Mouse (Mus musculus): ENCODE results near the gene Ap2b1. TPM values are rescaled to one million over a fixed set of nuclear protein-coding genes. Genes with fewer than 3 reads are reported as not detected.
"Not testable (repeated sequence)": the region's sequence is repeated elsewhere in the genome, so short reads cannot be mapped to it uniquely, and the experiment has no call there.

Gene Ap2b1
- 154 and 180 TPM in 2 replicates for polyA plus RNA-seq (2014; fragmentation: Nextera tagmentation; extraction: Ambion mirVana)

DNA sequence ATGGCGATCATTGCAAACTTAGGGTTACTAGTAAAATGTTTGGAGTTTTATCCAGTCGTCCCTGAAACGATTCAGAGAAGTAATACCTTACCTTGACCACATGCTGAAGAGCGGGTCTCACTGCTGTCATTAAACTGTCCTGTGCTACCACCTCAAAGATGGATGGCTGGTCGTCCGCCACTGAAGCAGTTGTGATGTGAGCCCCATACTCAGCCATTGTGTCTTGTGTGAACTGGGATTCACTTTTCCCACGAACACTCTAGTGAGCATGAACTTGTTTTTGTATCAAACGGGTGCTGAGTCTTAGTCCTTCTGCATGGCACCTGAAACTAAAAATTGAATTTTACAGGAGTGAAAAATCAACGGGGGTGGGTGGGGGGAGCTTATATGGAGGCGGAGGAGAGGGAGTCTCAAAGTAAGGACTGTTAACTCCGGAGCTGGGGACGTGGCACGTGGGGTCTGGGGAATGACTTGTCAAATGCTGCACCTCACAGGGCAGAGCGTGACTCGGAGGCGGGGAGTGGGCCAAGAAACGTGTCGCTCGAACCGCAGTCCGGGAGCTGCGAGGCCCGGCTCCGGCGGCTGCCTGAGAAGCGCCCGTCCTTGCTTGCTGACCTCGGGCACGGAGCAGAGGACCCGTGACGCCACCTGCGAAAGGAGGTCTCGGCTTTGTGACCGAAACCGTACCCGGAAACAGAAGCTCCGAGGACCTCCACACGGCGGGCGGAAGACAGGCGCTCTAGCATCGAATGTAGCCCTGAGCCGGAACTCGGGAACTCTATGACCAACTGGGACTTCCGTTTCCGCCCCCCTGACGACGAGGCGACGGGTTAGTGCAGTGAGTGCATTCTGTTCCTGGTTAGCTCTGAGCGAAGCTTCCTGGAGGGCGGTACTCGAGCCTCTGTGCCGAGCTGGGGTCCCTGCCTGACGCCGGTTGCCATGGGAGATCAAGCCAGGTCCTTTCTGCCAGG lies at the start of gene Ap2b1:
TSS of gene Ap2b1 (plus strand) at position 800 of the 971 bp plus-strand sequence.
- Histone ChIP-seq H3K9me3 (ENCODE audit: control insufficient read depth, low read length) (no peaks in the 10 kb centered on the region), H3K4me2 (replicated peaks) (peak within 1 kb of the TSS; percentile 84), H3K4me1 (replicated peaks; ENCODE audit: control insufficient read depth, insufficient read depth, low read length) (peaks cover 24% of the 10 kb centered on the region), H3K27ac (peak within 1 kb of the TSS; percentile 90), H3K36me3 (replicated peaks; ENCODE audit: control insufficient read depth, insufficient read depth) (peaks cover 24% of the 10 kb centered on the region), H3K9ac (peak within 1 kb of the TSS; percentile 73), H3K4me3 (replicated peaks; ENCODE audit: low read length) (peak within 1 kb of the TSS; percentile 59), H3K27me3 (ENCODE audit: control insufficient read depth, insufficient read depth, low read length) (no peaks in the 10 kb centered on the region)
- 2% methylated on average over 56 of the region's 56 CpGs for WGBS
- ATAC-seq (ENCODE audit: low FRiP score) (peak; percentile 92), DNase-seq (ENCODE audit: low spot score) (peak; percentile 93)

DNA sequence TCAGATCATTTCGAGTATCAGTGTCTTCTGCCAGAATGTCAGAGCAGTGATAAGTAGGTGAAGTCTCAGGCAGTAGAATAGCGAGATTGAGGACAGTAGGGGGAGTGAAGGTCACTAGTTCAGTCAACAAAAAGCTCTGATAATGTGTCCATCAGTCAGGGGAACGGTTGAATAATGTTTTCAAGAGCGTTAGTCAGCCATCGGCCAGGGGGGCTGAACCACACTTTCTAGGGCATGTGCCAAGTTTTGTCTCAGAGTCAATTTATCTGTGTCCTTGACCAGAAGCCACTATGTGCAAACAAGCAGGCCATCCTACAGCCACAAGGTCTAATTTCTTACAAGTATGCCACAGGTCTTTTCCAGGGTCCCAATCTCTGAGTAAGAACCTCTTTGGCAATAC lies 41.6 kb upstream of the Ap2b1 start:
- H3K27ac ChIP-seq; DNase-seq (ENCODE audit: low spot score); H3K27me3 ChIP-seq (ENCODE audit: control insufficient read depth, insufficient read depth, low read length); H3K36me3 ChIP-seq (replicated peaks; ENCODE audit: control insufficient read depth, insufficient read depth); H3K9ac ChIP-seq; H3K9me3 ChIP-seq (ENCODE audit: control insufficient read depth, low read length); H3K4me3 ChIP-seq (replicated peaks; ENCODE audit: low read length); ATAC-seq (ENCODE audit: low FRiP score); H3K4me1 ChIP-seq (replicated peaks; ENCODE audit: control insufficient read depth, insufficient read depth, low read length); H3K4me2 ChIP-seq (replicated peaks): not testable (repeated sequence)
- WGBS = 62% methylated on average over 5 of the region's 5 CpGs

DNA sequence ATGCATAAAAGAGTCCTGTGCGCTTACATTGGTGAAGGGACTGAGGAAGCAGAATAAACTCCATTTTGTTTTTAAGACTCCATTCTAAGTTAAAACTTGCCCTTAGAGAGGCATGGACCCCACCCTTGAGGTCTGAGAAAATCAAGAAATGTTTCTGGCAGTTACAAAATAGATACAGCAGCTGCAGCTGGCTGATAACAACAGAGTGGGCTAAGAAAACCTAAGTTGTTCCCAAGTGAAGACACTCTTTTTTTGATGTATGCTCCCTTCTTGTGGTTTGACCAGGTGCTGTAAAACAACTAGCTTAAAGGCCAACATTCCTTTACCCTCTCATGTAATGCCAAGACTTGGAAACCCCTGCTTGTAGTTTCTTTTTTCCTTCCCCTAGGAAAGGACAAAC lies 36.2 kb upstream of the Ap2b1 start:
- DNase-seq (ENCODE audit: low spot score) (no peak), ATAC-seq (ENCODE audit: low FRiP score) (no peak)
- Histone ChIP-seq H3K9ac (no peak overlapping the region), H3K4me1 (replicated peaks; ENCODE audit: control insufficient read depth, insufficient read depth, low read length) (no peaks in the 10 kb centered on the region), H3K36me3 (replicated peaks; ENCODE audit: control insufficient read depth, insufficient read depth) (no peaks in the 10 kb centered on the region), H3K4me3 (replicated peaks; ENCODE audit: low read length) (no peak overlapping the region), H3K9me3 (ENCODE audit: control insufficient read depth, low read length) (no peaks in the 10 kb centered on the region), H3K27me3 (ENCODE audit: control insufficient read depth, insufficient read depth, low read length) (no peaks in the 10 kb centered on the region), H3K27ac (no peak overlapping the region), H3K4me2 (replicated peaks) (no peak overlapping the region)
- 100% methylated on average over 1 of the region's 1 CpGs for WGBS

DNA sequence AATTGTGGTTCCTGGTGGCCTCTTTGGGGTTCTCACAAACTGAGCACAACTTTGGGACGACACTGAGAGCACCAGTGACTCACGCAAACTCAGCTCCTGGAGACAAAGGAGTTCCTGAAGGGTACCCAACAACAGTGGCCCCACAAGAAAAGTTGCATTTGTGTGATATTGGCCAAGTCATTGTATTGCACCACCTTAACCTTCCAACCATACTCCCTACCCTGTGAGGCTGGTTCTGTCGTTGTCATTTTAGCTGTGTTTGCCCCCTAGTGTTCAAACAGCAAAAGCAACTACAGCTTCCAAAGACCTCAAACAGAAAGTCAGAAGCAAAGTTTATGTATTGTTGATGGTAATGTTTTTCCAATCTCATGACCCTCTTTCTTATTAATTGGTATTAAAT lies 35.7 kb upstream of the Ap2b1 start:
- H3K4me2 ChIP-seq (replicated peaks) = no peak overlapping the region
- no peak overlapping the region for H3K27ac ChIP-seq
- H3K4me3 ChIP-seq (replicated peaks; ENCODE audit: low read length) = no peak overlapping the region
- H3K9me3 ChIP-seq (ENCODE audit: control insufficient read depth, low read length) = no peaks in the 10 kb centered on the region
- no peaks in the 10 kb centered on the region for H3K27me3 ChIP-seq (ENCODE audit: control insufficient read depth, insufficient read depth, low read length)
- whole genome bisulfite sequencing = 64% methylated on average over 3 of the region's 3 CpGs
- no peak for ATAC-seq (ENCODE audit: low FRiP score)
- H3K36me3 ChIP-seq (replicated peaks; ENCODE audit: control insufficient read depth, insufficient read depth) = no peaks in the 10 kb centered on the region
- H3K4me1 ChIP-seq (replicated peaks; ENCODE audit: control insufficient read depth, insufficient read depth, low read length) = no peaks in the 10 kb centered on the region
- peak; percentile 26 for DNase-seq (ENCODE audit: low spot score)
- H3K9ac ChIP-seq = no peak overlapping the region

DNA sequence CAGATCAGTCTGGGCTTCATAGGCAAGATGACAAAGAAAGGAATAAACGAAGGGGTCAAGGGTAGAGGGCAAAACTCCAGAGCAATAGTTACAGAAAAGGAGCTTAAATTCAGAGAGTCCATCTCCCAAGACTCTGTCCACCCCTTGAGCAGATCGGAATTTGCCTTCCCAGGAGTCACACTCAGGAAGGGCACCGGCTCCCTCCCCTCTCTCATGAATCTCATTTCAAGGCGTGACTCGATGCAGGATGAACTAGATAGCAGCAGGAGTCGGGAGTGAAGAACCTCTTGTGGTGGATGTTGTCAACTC lies 28.0 kb upstream of the Ap2b1 start:
- no peaks in the 10 kb centered on the region for H3K27me3 ChIP-seq (ENCODE audit: control insufficient read depth, insufficient read depth, low read length)
- peak overlapping the region; percentile 53 for H3K4me3 ChIP-seq (replicated peaks; ENCODE audit: low read length)
- DNase-seq (ENCODE audit: low spot score) = no peak
- no peaks in the 10 kb centered on the region for H3K9me3 ChIP-seq (ENCODE audit: control insufficient read depth, low read length)
- peak; percentile 74 for ATAC-seq (ENCODE audit: low FRiP score)
- peak overlapping the region; percentile 72 for H3K9ac ChIP-seq
- no peaks in the 10 kb centered on the region; the same call in 1 of the 2 replicates for H3K4me1 ChIP-seq (replicated peaks; ENCODE audit: control insufficient read depth, insufficient read depth, low read length)
- H3K4me2 ChIP-seq (replicated peaks) = peak overlapping the region; percentile 53
- 0% methylated on average over 6 of the region's 6 CpGs for WGBS
- H3K27ac ChIP-seq = peak overlapping the region; percentile 86
- no peaks in the 10 kb centered on the region for H3K36me3 ChIP-seq (replicated peaks; ENCODE audit: control insufficient read depth, insufficient read depth)

DNA sequence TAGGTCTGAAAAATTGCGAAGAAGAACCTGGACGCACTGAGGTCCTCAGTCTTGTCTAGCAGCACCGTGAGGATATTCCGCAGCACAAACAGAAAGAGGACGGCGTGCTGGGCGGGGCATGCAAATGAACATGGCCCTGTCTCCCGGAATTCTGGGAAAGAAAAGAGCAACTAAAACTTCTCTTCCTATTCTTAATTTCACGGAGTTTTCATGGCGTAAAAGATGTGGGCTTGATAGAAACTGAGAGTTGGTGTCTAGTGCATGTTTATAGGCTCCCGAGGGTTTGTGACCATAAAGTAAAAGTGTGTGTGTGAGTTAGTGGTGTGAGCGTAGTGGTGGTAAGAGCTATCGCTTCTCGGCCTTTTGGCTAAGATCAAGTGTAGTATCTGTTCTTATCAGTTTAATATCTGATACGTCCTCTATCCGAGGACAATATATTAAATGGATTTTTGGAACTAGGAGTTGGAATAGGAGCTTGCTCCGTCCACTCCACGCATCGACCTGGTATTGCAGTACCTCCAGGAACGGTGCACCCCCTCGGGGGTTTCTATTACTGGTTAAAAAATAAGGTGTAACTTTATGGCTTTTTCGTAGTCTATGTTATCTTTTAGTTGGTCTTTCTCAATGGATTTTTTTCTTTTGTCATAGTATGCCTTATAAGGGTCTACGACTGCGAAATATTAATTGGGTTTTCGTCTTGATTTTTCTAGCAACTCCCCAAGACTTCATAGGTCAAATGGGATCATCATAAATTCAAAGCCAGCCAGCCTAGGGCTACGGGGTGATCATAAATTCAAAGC lies 27.5 kb upstream of the Ap2b1 start:
- Histone ChIP-seq H3K4me3 (replicated peaks; ENCODE audit: low read length) (peak overlapping the region; percentile 53), H3K9me3 (ENCODE audit: control insufficient read depth, low read length) (no peaks in the 10 kb centered on the region), H3K27ac (peak overlapping the region; percentile 86), H3K9ac (peak overlapping the region; percentile 72), H3K27me3 (ENCODE audit: control insufficient read depth, insufficient read depth, low read length) (no peaks in the 10 kb centered on the region), H3K4me1 (replicated peaks; ENCODE audit: control insufficient read depth, insufficient read depth, low read length) (no peaks in the 10 kb centered on the region; the same call in 1 of the 2 replicates), H3K4me2 (replicated peaks) (peak overlapping the region; percentile 53), H3K36me3 (replicated peaks; ENCODE audit: control insufficient read depth, insufficient read depth) (no peaks in the 10 kb centered on the region)
- WGBS = under 1% methylated on average over 26 of the region's 26 CpGs
- ATAC-seq (ENCODE audit: low FRiP score) (peak; percentile 90), DNase-seq (ENCODE audit: low spot score) (peak; percentile 83)

DNA sequence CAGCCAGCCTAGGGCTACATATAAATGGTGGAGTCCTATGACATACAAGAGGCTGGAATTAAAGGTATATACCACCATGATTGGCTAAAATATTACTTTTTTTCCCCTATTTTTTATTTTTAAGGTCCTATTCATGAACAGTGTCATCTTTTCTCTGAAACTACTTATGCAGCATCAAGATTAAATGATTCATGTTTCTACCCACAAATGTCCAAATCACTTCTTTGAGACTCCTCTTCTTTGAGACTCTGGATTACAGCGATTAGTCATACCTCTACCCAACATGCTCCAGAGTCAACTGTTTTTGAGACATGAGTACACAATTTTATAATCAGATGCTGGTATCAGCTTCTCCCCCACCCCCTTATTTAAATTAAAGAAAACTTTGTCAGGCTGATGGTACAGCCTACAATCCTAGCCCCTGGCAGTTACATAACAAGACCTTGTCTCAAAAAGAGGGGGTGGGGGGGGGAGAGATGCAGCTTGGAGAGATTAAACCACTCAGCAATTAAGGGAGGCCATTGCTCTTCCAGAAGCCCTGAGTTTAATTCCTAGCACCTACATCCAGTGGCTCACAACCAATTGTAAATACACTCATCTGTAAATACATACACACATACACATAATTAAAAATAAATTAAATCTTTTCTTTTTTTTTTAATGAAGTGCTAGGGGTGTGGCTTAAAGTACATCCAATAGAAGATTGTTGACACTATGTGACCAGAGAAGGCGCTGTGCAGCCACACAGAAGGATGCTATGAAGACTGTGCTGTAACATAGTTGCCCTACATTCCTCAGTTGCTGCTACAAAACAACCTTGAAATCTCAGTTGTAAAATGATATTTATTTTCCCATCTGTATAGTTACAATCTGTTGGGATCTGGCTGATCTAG lies 26.6 kb upstream of the Ap2b1 start:
- no peaks in the 10 kb centered on the region for H3K36me3 ChIP-seq (replicated peaks; ENCODE audit: control insufficient read depth, insufficient read depth)
- ATAC-seq (ENCODE audit: low FRiP score) = no peak

DNA sequence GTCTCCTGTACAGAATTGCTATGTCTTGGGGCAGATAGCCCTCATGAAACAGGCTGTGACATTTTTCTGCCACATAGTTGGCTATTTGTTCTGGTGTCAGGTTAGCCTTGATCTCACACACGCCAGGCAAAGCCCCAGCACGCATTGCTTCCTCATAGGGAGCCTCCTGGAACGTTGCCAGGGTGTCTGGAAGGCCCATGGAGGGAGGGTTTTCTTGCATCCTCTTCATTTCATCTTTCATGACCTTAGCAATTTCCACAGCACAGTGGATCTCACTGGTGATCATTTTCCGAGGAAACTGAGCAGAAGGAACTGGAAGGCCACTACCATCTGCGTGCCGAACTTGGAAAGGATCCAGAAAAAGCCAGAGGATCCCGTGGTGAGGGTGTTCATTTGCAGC lies 22.6 kb upstream of the Ap2b1 start:
- no peaks in the 10 kb centered on the region for H3K27me3 ChIP-seq (ENCODE audit: control insufficient read depth, insufficient read depth, low read length)
- ATAC-seq (ENCODE audit: low FRiP score) = no peak
- no peak for DNase-seq (ENCODE audit: low spot score)
- no peak overlapping the region for H3K27ac ChIP-seq
- 68% methylated on average over 7 of the region's 7 CpGs for WGBS
- H3K9ac ChIP-seq = no peak overlapping the region
- no peak overlapping the region for H3K4me3 ChIP-seq (replicated peaks; ENCODE audit: low read length)
- H3K9me3 ChIP-seq (ENCODE audit: control insufficient read depth, low read length) = no peaks in the 10 kb centered on the region
- H3K4me2 ChIP-seq (replicated peaks) = no peak overlapping the region
- no peaks in the 10 kb centered on the region for H3K36me3 ChIP-seq (replicated peaks; ENCODE audit: control insufficient read depth, insufficient read depth)
- no peaks in the 10 kb centered on the region for H3K4me1 ChIP-seq (replicated peaks; ENCODE audit: control insufficient read depth, insufficient read depth, low read length)

More for the DNA sequence above, 26.6 kb upstream of the Ap2b1 start:
- peak; percentile 32 for DNase-seq (ENCODE audit: low spot score)
- Histone ChIP-seq H3K9me3 (ENCODE audit: control insufficient read depth, low read length) (no peaks in the 10 kb centered on the region), H3K9ac (no peak overlapping the region), H3K4me2 (replicated peaks) (peak overlapping the region; percentile 53), H3K4me1 (replicated peaks; ENCODE audit: control insufficient read depth, insufficient read depth, low read length) (no peaks in the 10 kb centered on the region; the same call in 1 of the 2 replicates), H3K4me3 (replicated peaks; ENCODE audit: low read length) (no peak overlapping the region), H3K27ac (peak overlapping the region; percentile 86), H3K27me3 (ENCODE audit: control insufficient read depth, insufficient read depth, low read length) (no peaks in the 10 kb centered on the region)
- WGBS = 19% methylated on average over 2 of the region's 2 CpGs

Measured in hindbrain, embryonic 14.5 days (tissue).